Mouse (Mus musculus) embryonic facial prominence, embryonic 11.5 days (tissue): Measurements from ENCODE around the gene Edc4. TPM values are rescaled to one million over a fixed set of nuclear protein-coding genes. Genes with fewer than 3 reads are reported as not detected.

ENCODE experiments used
- ATAC-seq: fragments of 200-750 bp; cut with Nextera tagmentation; replicated peaks from 2 replicates; pipeline ENCODE4 v1.8.0; 2017; ENCODE audit warnings: low read depth; ENCODE audit not compliant: insufficient number of reproducible peaks, low FRiP score, low TSS enrichment
- DNase-seq: peaks from one replicate; pipeline ENCODE4 v3.0.0-alpha.2; 2015; ENCODE audit warnings: low spot score
- H3K27ac ChIP-seq: fragments of 300-500 bp; sonication (generic); replicated peaks from 2 replicates; pipeline ENCODE4 v1.5.1; 2014; ENCODE audit warnings: mild to moderate bottlenecking, low read depth, low read length, control low read depth
- H3K27me3 ChIP-seq: fragments of 300-500 bp; sonication (generic); 2 replicates; pipeline ENCODE4 v1.6.1; 2014; ENCODE audit warnings: mild to moderate bottlenecking, low read length, moderate library complexity, mixed read lengths; ENCODE audit not compliant: control insufficient read depth, insufficient read depth
- H3K36me3 ChIP-seq: fragments of 300-500 bp; sonication (generic); replicated peaks from 2 replicates; pipeline ENCODE4 v1.6.1; 2014; ENCODE audit warnings: low read depth, mild to moderate bottlenecking, low read length, moderate library complexity, mixed read lengths; ENCODE audit not compliant: control insufficient read depth, insufficient read depth
- H3K4me1 ChIP-seq: fragments of 300-500 bp; sonication (generic); 2 replicates; pipeline ENCODE4 v1.6.1; 2014; ENCODE audit warnings: low read length, mixed read lengths; ENCODE audit not compliant: control insufficient read depth, insufficient read depth
- H3K4me2 ChIP-seq: fragments of 300-500 bp; sonication (generic); 2 replicates; pipeline ENCODE4 v1.6.1; 2014; ENCODE audit warnings: low read depth, mild to moderate bottlenecking, control low read depth, low read length, moderate library complexity
- H3K4me3 ChIP-seq: fragments of 300-500 bp; sonication (generic); 2 replicates; pipeline ENCODE4 v1.5.1; 2014; ENCODE audit warnings: low read depth, low read length, control low read depth
- H3K9ac ChIP-seq: fragments of 300-500 bp; sonication (generic); replicated peaks from 2 replicates; pipeline ENCODE4 v1.6.1; 2014; ENCODE audit warnings: mild to moderate bottlenecking, control low read depth, low read length
- H3K9me3 ChIP-seq: fragments of 300-500 bp; sonication (generic); replicated peaks from 2 replicates; pipeline ENCODE4 v1.6.1; 2016; ENCODE audit warnings: mild to moderate bottlenecking, low read length, inconsistent platforms, mixed read lengths; ENCODE audit not compliant: control insufficient read depth
- WGBS: fragments of 180-500 bp; shearing (Covaris S2); extraction: QIAGEN DNeasy Blood & Tissue Kit; methylation state at CpG from one replicate; pipeline ENCODE4 v1.1.7; 2014; 5-methylcytosine and 5-hydroxymethylcytosine counted together
- polyA plus RNA-seq: library from polyadenylated mRNA; unstranded; fragments of >200 nt; fragmentation: Nextera tagmentation; extraction: Ambion mirVana; gene quantifications from 2 replicates; pipeline ENCODE4 v1.2.1, GENCODE M21; 2014

Gene Edc4
- polyA plus RNA-seq, 1 experiment from 2014 or later = 31.8 TPM

- H3K4me3 ChIP-seq = no peak overlapping the region
- no peaks in the 10 kb centered on the region for H3K9me3 ChIP-seq
- H3K4me2 ChIP-seq = no peak overlapping the region
- no peak overlapping the region for H3K27ac ChIP-seq
- no peaks in the 10 kb centered on the region for H3K27me3 ChIP-seq
- no peak for ATAC-seq
- H3K9ac ChIP-seq = no peak overlapping the region
- WGBS = 71% methylated on average over 3 of the region's 3 CpGs
- H3K4me1 ChIP-seq = no peaks in the 10 kb centered on the region
- DNase-seq = no peak
- no peaks in the 10 kb centered on the region for H3K36me3 ChIP-seq
Measured at GRCm38 (mm10) chr8:105925123-105925522, 44.4 kb downstream of the Edc4 start.

GRCm38 (mm10) chr8:105930602-105931001 is 49.9 kb downstream of the Edc4 start:
- no peaks in the 10 kb centered on the region for H3K4me1 ChIP-seq
- ATAC-seq (0 out of 2 replicates have a peak, but pooled peaks have one; percentile 50), DNase-seq (peak; percentile 79)
- H3K27ac ChIP-seq = no peak overlapping the region
- H3K4me3 ChIP-seq = no peak overlapping the region
- H3K9ac ChIP-seq = peak overlapping the region; percentile 43
- 16% methylated on average over 8 of the region's 8 CpGs for WGBS
- no peaks in the 10 kb centered on the region for H3K36me3 ChIP-seq
- no peak overlapping the region for H3K4me2 ChIP-seq
- no peaks in the 10 kb centered on the region for H3K27me3 ChIP-seq
- no peaks in the 10 kb centered on the region for H3K9me3 ChIP-seq

DNA sequence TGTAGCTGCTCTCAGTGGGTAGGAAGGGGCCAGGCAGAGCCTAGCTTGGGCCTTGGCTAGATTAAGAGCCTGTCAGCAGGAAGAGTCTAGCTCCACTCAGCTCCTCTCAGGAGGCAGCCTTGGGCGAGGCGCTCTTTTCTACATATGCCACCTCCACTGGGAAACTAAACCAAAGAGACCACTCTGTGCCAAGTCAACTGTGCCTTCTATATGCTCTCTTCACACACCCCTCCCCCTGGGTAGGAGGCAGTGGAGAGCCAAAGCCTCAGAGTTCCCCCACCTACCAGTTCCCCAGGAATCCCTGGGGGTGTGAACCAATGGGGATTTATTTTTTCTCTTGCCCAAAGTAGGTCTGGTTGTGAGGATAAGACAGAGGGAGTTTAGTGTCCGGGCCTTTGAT is 50.6 kb downstream of the Edc4 start:
- Histone ChIP-seq H3K4me2 (no peak overlapping the region), H3K27ac (no peak overlapping the region), H3K9me3 (no peaks in the 10 kb centered on the region), H3K4me1 (no peaks in the 10 kb centered on the region; the same call in 1 of the 2 replicates), H3K4me3 (no peak overlapping the region), H3K27me3 (no peaks in the 10 kb centered on the region), H3K36me3 (no peaks in the 10 kb centered on the region), H3K9ac (no peak overlapping the region)
- WGBS = 95% methylated on average over 3 of the region's 3 CpGs
- DNase-seq (no peak), ATAC-seq (no peak)

- H3K4me2 ChIP-seq = no peak overlapping the region
- no peak overlapping the region for H3K27ac ChIP-seq
- H3K4me3 ChIP-seq = no peak overlapping the region
- H3K27me3 ChIP-seq = no peaks in the 10 kb centered on the region
- no peaks in the 10 kb centered on the region for H3K36me3 ChIP-seq
- no peak for ATAC-seq
- no peak for DNase-seq
- H3K4me1 ChIP-seq = no peaks in the 10 kb centered on the region; the same call in 1 of the 2 replicates
- H3K9me3 ChIP-seq = no peaks in the 10 kb centered on the region
- 86% methylated on average over 11 of the region's 11 CpGs for WGBS
- H3K9ac ChIP-seq = no peak overlapping the region
Measured at GRCm38 (mm10) chr8:105932525-105932924, 51.8 kb downstream of the Edc4 start.

- WGBS = 91% methylated on average over 2 of the region's 2 CpGs
- DNase-seq = no peak
- ATAC-seq = no peak
- Histone ChIP-seq H3K36me3 (no peaks in the 10 kb centered on the region), H3K27ac (no peak within 1 kb of the TSS), H3K9me3 (no peaks in the 10 kb centered on the region), H3K27me3 (no peaks in the 10 kb centered on the region), H3K9ac (no peak within 1 kb of the TSS), H3K4me3 (no peak within 1 kb of the TSS), H3K4me1 (no peaks in the 10 kb centered on the region; the same call in 1 of the 2 replicates), H3K4me2 (no peak within 1 kb of the TSS)
Measured at GRCm38 (mm10) chr8:105933762-105934161, 53.1 kb downstream of the Edc4 start, which contains the start of gene Ctrl. Gene Ctrl, minus strand, starts transcription at chr8:105933862.

- H3K4me1 ChIP-seq = no peaks in the 10 kb centered on the region; the same call in 1 of the 2 replicates
- no peaks in the 10 kb centered on the region for H3K27me3 ChIP-seq
- 79% methylated on average over 6 of the region's 6 CpGs for WGBS
- H3K36me3 ChIP-seq = no peaks in the 10 kb centered on the region
- H3K4me2 ChIP-seq = no peak overlapping the region
- no peak for ATAC-seq
- H3K9ac ChIP-seq = no peak overlapping the region
- no peaks in the 10 kb centered on the region for H3K9me3 ChIP-seq
- H3K27ac ChIP-seq = no peak overlapping the region
- H3K4me3 ChIP-seq = no peak overlapping the region
- no peak for DNase-seq
Measured at GRCm38 (mm10) chr8:105935105-105935504, 54.4 kb downstream of the Edc4 start.

GRCm38 (mm10) chr8:105935863-105936603 is 55.4 kb downstream of the Edc4 start:
- 27% methylated on average over 7 of the region's 7 CpGs for WGBS

DNA sequence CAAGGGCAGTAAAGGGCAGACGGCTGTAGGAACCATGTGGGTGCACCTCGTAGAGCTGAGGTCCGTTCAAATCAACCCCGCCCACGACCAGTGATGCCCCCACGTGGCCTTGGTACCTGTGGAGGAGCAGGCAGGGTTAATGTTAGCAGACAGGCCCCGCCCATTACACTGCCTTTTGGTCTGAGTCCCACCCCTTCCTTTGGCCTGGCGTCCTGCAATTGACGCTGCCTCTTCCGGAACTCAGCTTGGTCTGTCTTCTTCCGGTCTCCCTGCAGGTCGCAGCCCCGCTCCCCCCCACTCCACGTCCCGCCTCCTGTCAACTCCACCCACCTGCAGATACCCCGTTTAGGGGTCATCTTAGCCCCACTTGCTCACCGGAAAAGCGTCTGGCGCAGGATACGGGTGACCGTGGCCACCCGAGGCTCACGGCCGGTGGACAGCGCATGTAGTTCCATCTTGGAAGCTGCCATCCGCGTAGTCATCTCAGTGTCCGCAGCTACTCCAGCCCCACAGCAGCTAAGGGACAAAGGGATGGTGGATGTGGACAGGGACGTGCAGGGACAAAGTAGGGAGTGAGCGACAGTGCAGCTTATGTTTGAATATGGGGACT is 56.3 kb downstream of the Edc4 start:
- no peaks in the 10 kb centered on the region for H3K27me3 ChIP-seq
- DNase-seq (peak; percentile 93), ATAC-seq (peak; percentile 85)
- peak overlapping the region; percentile 72 for H3K4me2 ChIP-seq
- no peaks in the 10 kb centered on the region for H3K36me3 ChIP-seq
- WGBS = under 1% methylated on average over 30 of the region's 30 CpGs
- H3K4me1 ChIP-seq = no peaks in the 10 kb centered on the region; the same call in 1 of the 2 replicates
- peak overlapping the region; percentile 69 for H3K9ac ChIP-seq
- peak overlapping the region; percentile 77 for H3K4me3 ChIP-seq
- H3K9me3 ChIP-seq = no peaks in the 10 kb centered on the region
- H3K27ac ChIP-seq = peak overlapping the region; percentile 44; the same call in 1 of the 2 replicates

More at GRCm38 (mm10) chr8:105935863-105936603, 55.4 kb downstream of the Edc4 start:
- DNase-seq = no peak
- H3K4me2 ChIP-seq = peak overlapping the region; percentile 72
- no peaks in the 10 kb centered on the region; the same call in 1 of the 2 replicates for H3K4me1 ChIP-seq
- H3K27me3 ChIP-seq = no peaks in the 10 kb centered on the region
- H3K27ac ChIP-seq = no peak overlapping the region
- ATAC-seq = no peak
- H3K9ac ChIP-seq = peak overlapping the region; percentile 69
- H3K4me3 ChIP-seq = peak overlapping the region; percentile 77
- no peaks in the 10 kb centered on the region for H3K9me3 ChIP-seq
- H3K36me3 ChIP-seq = no peaks in the 10 kb centered on the region
